Mouse (Mus musculus) naive thymus-derived CD4-positive, alpha-beta T cell, adult 2 months (primary cell): Measurements from ENCODE around the gene Frmd4a.

Experiments used
- DNase-seq: peaks from one replicate; pipeline ENCODE4 v3.0.0-alpha.2; 2011; ENCODE audit warnings: low read depth

The Frmd4a gene

GRCm38 (mm10) chr2:4557028-4557427 is 539.5 kb downstream of the Frmd4a start:
- no peak for DNase-seq

GRCm38 (mm10) chr2:4557466-4557865 is 539.9 kb downstream of the Frmd4a start:
- DNase-seq: no peak

GRCm38 (mm10) chr2:4558651-4559203 is 541.2 kb downstream of the Frmd4a start:
- peak; percentile 19 for DNase-seq

GRCm38 (mm10) chr2:4559211-4559882 is 541.8 kb downstream of the Frmd4a start:
- peak; percentile 65 for DNase-seq

GRCm38 (mm10) chr2:4559883-4560247 is 542.3 kb downstream of the Frmd4a start:
- peak; percentile 53 for DNase-seq

GRCm38 (mm10) chr2:4560516-4560915 is 543.0 kb downstream of the Frmd4a start:
- DNase-seq: peak; percentile 44

GRCm38 (mm10) chr2:4561196-4561595 is 543.7 kb downstream of the Frmd4a start:
- peak; percentile 9 for DNase-seq

GRCm38 (mm10) chr2:4562373-4562772 is 544.9 kb downstream of the Frmd4a start:
- DNase-seq: no peak

GRCm38 (mm10) chr2:4562826-4563225 is 545.3 kb downstream of the Frmd4a start:
- DNase-seq: no peak

GRCm38 (mm10) chr2:4563322-4563721 is 545.8 kb downstream of the Frmd4a start:
- no peak for DNase-seq

- DNase-seq: no peak
Measured at GRCm38 (mm10) chr2:4566260-4566955, 548.9 kb downstream of the Frmd4a start.

GRCm38 (mm10) chr2:4566956-4567680 is 549.6 kb downstream of the Frmd4a start:
- DNase-seq: no peak

- no peak for DNase-seq
Measured at GRCm38 (mm10) chr2:4568967-4569366, 551.5 kb downstream of the Frmd4a start.

GRCm38 (mm10) chr2:4570186-4570861 is 552.8 kb downstream of the Frmd4a start:
- no peak for DNase-seq

- DNase-seq: no peak
Measured at GRCm38 (mm10) chr2:4572498-4573263, 555.2 kb downstream of the Frmd4a start.

- DNase-seq: no peak
Measured at GRCm38 (mm10) chr2:4573386-4573785, 555.9 kb downstream of the Frmd4a start.

GRCm38 (mm10) chr2:4574251-4574650 is 556.7 kb downstream of the Frmd4a start:
- DNase-seq: no peak

- no peak for DNase-seq
Measured at GRCm38 (mm10) chr2:4575163-4575562, 557.6 kb downstream of the Frmd4a start.

GRCm38 (mm10) chr2:4575975-4576374 is 558.5 kb downstream of the Frmd4a start:
- no peak for DNase-seq

- DNase-seq: no peak
Measured at GRCm38 (mm10) chr2:4578291-4578690, 560.8 kb downstream of the Frmd4a start.

- no peak for DNase-seq
Measured at GRCm38 (mm10) chr2:4579357-4580068, 562.0 kb downstream of the Frmd4a start.
